Mouse (Mus musculus): Measurements from ENCODE around the gene Apbb2. TPM values are rescaled to one million over a fixed set of nuclear protein-coding genes. Genes with fewer than 3 reads are reported as not detected.
"Not testable (repeated sequence)": the region's sequence is repeated elsewhere in the genome, so short reads cannot be mapped to it uniquely, and the experiment has no call there.

The Apbb2 gene
- total RNA-seq, 1 experiment from 2014 or later, result 0.29 TPM

DNA sequence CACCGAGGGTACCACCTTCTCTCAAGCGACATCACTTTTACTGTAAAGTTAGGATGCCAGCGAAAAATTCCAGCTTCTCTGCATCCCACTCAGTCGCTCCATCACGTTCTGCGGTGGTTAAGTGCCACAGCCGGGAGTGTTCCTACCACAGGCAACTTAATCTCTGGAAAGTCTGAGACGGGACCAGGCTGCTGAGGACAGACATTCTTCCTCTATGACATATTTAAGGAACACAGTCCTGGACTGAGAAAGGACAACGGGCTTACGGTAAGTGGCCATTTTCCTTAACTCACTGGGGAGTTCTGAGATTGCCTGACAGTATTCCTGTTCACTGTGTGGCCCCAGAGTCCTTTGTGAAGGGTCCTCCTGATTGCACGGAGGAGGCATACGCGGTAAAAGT is 318.0 kb downstream of the Apbb2 start:
- no peak for ATAC-seq (replicated peaks; ENCODE audit: insufficient number of reproducible peaks, low FRiP score, low TSS enrichment, poor library complexity, severe bottlenecking)

DNA sequence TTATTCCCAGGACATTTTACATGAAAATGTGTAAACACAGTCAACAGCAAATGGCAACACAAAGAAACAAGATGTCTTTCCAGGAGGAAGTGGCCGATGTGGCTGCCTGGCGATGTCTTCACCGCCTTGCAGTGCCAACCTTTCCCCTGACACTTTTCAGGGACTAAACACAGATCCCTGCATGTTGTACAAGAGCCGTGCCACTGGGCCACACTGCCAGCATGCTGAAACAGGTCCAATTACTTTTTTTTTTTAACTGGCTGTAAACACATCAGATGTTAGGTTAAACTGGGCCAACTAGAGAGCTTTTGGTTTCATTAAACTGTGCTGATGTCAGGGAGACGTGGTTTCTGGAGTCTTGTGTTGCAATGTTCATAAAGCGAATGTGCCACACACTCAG is 319.7 kb downstream of the Apbb2 start:
- ATAC-seq (replicated peaks; ENCODE audit: insufficient number of reproducible peaks, low FRiP score, low TSS enrichment, poor library complexity, severe bottlenecking), result no peak

DNA sequence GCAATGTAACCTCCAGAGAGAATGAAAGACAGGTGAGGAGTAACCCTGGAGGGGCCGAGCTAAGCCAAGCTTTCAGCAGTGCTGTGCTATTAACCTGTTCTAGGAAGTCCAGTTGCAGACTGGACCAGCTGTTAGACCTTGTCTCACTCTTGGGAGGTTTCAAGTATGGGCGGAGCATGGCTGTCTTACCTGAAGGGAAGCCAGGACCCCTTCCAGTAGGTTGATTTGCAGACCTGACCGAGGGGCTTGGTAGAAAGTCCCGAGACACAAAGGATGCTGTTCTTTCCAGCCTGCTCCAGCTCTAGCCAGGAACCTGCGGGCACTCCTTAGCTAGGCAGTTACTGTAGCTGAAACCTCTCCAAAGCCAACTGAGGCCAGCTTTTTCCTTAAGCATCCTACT is 322.5 kb downstream of the Apbb2 start:
- no peak for ATAC-seq (replicated peaks; ENCODE audit: insufficient number of reproducible peaks, low FRiP score, low TSS enrichment, poor library complexity, severe bottlenecking)

DNA sequence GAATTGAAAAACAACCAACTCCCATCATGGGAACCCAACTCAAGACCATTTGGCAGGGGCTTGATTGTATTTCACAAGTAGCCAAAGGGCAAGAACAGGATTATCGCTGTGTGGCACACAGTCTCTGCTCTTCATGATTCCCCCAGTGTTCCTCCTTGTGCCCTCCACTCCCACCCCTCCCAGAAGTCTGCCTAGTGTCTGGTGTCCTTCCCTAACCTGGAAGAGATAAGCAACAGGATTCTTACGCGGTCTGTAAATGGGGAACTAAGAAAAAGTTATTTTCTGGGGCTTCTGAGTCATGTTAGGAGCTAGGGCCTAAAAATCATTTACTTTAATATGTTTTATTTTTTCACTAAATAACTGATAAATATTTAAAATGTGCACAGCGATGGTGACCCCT is 323.6 kb downstream of the Apbb2 start:
- no peak for ATAC-seq (replicated peaks; ENCODE audit: insufficient number of reproducible peaks, low FRiP score, low TSS enrichment, poor library complexity, severe bottlenecking)

DNA sequence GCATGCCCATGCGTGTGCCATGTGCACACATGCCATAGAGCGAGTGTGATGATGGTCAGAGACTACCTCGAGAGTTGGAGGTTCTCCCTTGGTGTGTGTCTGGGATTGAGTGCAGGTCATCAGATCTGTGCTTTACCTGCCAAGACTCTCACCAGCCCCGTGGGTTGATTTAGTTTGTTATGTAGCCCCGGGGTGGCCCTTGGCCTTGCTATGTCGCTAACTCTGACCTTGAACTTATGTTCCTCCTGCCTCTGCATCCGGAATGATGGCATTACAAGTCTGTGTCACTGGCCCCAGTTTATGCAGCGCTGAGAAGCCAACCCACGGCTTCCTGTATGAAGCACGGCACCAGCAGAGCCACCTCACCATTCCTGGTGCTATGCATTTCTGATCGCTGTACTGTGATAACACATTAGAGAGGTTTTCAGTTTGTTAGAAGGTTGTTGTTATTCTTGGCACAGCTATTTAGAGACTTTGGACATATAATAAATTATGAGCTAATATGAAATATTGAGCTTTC is 324.4 kb downstream of the Apbb2 start:
- no peak for ATAC-seq (replicated peaks; ENCODE audit: insufficient number of reproducible peaks, low FRiP score, low TSS enrichment, poor library complexity, severe bottlenecking)

DNA sequence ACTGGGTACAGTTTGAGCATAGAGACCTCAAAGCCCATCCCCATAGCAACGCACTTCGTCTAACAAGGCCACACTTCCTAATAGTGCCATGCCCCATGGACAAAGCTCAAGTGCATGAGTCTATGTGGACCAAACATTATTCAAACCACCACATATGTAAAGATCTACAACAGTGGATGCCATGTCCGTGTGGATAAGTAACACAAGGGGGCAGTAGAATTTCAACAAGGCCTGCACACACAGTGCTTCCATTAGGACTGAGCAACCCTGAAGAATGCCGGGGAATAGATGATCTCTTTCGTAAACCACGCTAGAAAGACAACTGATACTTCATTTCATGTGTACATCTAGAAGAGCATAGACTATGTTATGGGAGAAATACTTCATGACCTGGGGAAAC is 337.8 kb downstream of the Apbb2 start:
- no peak for ATAC-seq (replicated peaks; ENCODE audit: insufficient number of reproducible peaks, low FRiP score, low TSS enrichment, poor library complexity, severe bottlenecking)

DNA sequence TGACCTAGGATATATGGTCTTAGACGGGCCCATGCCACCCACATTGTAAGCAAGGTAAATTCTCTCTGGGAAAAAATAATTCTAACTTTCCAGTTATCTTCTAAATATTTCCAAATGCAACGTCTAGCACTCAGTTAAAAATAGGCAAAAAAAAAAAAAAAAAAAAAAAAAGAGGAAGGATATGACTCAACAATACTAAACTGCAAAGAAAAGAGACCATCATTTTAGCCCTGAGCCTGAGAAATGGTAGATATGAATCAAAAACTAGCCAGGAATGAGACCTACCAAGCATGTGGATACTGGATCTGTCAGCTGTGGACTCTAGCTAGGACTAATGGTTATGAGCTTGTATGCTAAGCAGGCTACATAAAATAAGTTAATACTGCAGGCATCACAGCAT is 338.9 kb downstream of the Apbb2 start:
- ATAC-seq (replicated peaks; ENCODE audit: insufficient number of reproducible peaks, low FRiP score, low TSS enrichment, poor library complexity, severe bottlenecking), result no peak

DNA sequence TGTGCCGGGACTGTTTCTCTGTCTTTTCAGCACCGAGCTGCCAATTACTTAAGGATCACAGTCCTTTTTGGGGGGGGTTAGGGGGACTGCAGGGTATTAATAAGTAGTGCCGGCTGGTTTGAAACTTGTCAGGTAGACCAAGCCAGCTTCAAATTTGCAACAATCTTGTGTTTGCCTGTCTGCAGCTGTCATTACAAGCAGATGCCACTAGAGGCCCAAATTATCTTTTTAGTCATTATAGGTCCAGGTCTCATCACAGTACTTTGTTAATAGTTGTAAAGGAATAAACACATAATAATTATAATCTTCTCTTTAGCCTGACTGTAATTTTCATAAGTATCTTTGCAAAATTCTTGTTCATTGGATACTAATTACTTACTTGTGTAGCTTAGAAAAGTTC is 344.2 kb downstream of the Apbb2 start:
- ATAC-seq (replicated peaks; ENCODE audit: insufficient number of reproducible peaks, low FRiP score, low TSS enrichment, poor library complexity, severe bottlenecking), result no peak

DNA sequence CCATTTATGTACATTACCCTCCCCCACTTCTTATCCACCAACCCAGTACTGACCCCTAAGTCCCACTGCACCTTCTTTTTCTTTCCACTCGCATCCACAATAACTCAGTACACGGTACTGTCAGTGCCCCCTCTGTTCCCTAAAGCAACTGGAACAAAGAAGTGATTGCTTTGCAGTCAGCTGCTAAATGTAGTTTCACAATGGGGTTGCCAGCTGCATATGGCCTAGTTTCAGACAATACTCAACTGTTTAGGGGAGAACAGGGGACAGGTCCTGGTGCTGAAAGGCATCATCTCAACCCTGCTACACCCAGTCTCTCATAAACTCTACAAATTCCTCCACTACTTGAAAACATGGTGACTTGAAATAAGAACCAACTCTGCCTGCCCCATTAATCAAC is 347.4 kb downstream of the Apbb2 start:
- ATAC-seq (replicated peaks; ENCODE audit: insufficient number of reproducible peaks, low FRiP score, low TSS enrichment, poor library complexity, severe bottlenecking), result no peak

DNA sequence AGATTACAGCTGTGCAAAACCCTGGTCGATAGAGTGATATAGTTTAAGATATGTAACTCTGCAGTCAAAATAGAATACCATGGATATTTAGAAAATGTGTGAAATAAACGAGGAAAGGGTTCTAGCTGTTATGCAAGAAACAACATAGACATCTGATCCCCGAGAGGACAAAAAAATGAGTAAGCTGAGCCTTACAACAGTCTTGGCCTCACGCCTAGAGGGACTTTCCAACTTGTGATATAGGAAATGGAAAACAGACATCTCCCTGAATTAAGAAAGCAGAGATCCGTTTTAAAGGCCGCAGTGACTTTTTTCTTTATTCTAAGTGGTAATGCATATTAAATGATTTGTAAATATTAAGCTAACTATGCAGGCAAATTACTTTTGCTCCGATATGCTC is 349.0 kb downstream of the Apbb2 start:
- no peak for ATAC-seq (replicated peaks; ENCODE audit: insufficient number of reproducible peaks, low FRiP score, low TSS enrichment, poor library complexity, severe bottlenecking)

DNA sequence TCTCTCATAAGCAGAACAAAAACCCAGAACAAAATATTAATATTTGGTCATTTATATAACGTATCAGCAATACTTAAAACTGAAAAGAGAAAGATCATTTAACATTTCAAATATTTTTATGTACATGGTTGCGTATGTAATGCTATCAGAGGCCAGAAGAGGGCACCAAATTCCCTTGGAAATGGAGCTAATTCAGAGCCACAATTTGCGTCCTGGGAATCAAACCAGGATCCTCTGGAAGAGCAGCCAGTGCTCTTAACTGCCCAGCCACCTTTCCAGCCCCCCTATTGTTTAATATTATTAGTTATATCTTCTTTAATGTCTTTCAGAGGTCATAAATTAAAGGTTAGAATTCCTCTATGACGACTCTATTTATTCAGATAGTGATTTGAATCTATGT is 355.2 kb downstream of the Apbb2 start:
- no peak for ATAC-seq (replicated peaks; ENCODE audit: insufficient number of reproducible peaks, low FRiP score, low TSS enrichment, poor library complexity, severe bottlenecking)

DNA sequence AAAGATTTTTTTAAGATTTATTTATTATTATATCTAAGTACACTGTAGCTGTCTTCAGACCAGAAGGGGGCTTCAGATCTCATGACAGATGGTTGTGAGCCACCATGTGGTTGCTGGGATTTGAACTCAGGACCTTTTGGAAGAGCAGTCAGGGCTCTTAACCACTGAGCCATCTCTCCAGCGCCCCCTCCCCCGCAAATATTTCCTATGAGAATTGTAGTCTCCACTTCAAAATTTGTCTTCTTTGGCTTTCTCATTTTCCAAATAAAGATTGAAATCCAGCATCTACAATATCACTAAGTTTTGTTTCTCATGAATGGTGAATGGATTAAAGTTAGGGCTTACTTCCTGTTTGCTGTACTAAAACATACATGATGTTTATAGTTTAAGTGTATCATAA is 356.1 kb downstream of the Apbb2 start:
- ATAC-seq (replicated peaks; ENCODE audit: insufficient number of reproducible peaks, low FRiP score, low TSS enrichment, poor library complexity, severe bottlenecking), result no peak

DNA sequence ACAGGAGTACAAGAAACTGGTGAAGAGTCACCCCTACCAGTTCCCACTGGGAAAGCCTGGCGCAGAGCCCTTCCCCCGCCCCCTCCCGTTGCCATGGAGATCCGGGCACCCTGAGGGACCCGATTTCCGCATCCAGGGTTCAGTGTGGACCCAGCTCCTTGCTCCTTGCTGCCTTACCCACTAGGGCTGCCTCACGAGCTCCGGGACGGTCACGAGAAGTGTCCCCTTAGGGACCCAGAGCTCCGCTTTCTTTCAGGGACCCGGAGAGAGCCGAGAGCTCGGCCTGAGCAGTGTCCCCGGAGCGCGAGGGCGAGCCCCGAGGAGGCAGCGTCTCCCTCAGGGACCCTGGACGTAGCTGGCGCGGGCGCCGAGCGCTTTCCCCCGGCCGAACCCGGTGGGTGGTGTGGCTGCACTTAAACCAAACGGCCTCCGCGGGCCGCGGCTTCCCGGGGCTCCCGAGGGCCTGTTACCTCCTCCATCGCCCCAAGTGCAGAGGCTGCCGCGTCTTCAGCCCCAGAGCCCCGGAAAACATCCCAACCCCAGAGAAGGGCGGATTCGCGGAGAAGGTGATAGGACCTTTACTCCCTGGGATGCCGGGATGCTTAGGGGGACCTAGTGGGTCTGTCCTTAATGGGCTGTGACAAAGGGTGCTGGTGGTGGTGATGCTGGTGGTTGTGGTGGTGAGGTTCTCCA is 358.7 kb downstream of the Apbb2 start, which contains the start of gene Nsun7:
Gene Nsun7, plus strand, starts transcription at position 142 of the 693 bp plus-strand sequence.
- ATAC-seq (replicated peaks; ENCODE audit: insufficient number of reproducible peaks, low FRiP score, low TSS enrichment, poor library complexity, severe bottlenecking), result 0 out of 2 replicates have a peak, but pooled peaks have one; percentile 31

DNA sequence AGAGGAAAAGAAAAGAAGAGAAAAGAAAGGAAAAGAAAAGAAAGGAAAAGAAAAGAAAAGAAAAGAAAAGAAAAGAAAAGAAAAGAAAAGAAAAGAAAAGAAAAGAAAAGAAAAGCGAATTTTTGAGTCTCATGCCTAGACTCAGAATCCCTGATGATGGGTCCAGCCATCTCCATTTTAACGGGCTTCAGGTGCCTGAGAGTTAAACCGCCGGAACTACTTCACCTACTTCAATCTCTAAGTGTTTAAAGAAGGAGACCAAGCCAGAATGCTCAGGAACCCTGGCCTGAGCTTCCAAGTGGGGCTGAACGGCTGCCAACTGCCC is 359.2 kb downstream of the Apbb2 start:
- not testable (repeated sequence) for ATAC-seq (replicated peaks; ENCODE audit: insufficient number of reproducible peaks, low FRiP score, low TSS enrichment, poor library complexity, severe bottlenecking)

DNA sequence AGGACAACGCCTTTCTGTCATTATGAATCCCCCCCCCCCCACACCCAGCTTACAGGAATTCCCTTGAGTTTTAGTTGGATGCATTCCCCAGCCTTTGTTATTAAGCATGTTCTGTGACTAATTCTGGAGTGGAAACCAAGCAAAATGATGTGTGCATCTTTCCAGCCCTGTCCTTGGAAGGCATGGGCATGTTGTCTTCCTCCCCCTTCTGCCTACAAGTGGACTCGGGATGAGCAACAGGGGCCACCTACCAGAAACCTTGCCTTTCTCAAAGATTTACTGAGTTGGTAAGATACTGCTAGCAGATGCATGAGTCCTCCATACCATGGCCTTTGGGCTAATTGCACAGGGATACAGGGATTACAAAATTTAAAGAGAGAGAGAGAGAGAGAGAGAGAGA is 359.6 kb downstream of the Apbb2 start:
- no peak for ATAC-seq (replicated peaks; ENCODE audit: insufficient number of reproducible peaks, low FRiP score, low TSS enrichment, poor library complexity, severe bottlenecking)

DNA sequence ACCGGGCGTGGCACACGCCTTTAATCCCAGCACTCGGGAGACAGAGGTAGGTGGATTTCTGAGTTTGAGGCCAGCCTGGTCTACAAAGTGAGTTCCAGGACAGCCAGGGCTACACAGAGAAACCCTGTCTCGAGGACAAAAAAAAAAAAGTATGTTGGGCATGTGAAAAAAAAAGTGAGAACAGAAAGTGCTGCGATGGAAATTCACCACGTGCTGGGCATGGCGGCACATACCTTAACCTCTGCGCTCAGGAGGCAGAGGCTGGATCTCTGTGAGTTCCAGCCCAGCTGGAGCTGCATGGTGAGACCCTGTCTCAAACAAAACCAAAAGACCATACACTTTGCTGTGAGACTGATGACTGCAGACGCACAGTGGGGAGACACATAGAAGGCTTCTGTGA is 363.5 kb downstream of the Apbb2 start:
- no peak for ATAC-seq (replicated peaks; ENCODE audit: insufficient number of reproducible peaks, low FRiP score, low TSS enrichment, poor library complexity, severe bottlenecking)

DNA sequence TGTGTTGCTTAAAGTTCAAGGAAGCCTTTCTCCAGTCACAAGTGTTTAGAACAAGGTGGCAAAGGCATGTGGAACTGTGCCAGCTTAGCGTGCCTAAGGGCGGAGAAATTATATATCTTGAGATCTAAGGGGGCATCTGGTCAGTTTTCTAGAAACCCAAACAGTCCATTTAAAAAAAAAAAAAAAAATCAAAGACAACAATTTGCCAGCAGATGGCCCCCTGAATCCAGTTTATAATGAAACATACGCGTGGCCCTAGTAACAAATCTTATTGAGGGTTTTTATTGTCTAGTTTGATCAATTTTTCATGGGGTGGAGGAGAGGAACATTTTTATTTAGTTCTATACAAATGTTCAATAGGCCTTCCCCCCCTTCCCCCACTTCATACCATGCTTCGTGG is 365.4 kb downstream of the Apbb2 start:
- ATAC-seq (replicated peaks; ENCODE audit: insufficient number of reproducible peaks, low FRiP score, low TSS enrichment, poor library complexity, severe bottlenecking), result no peak
